Mouse (Mus musculus) telencephalon, adult 2 months (tissue): ENCODE data around the gene Nol3.
A peak's percentile ranks its signal among the peaks of the same experiment; 100 is the strongest.

Source experiments
- DNase-seq: peaks from one replicate; pipeline ENCODE4 v3.0.0-alpha.2; 2011; ENCODE audit warnings: low read depth, low spot score

Gene Nol3

GRCm38 (mm10) chr8:105263244-105263912 lies 12.6 kb upstream of the Nol3 start:
- DNase-seq, result no peak

- no peak for DNase-seq
Measured at GRCm38 (mm10) chr8:105264024-105264982, 11.6 kb upstream of the Nol3 start, which contains the start of the genes Tradd and Fbxl8. TSS of gene Tradd (minus strand) at chr8:105264609. TSS of gene Fbxl8 (plus strand) at chr8:105264648.

GRCm38 (mm10) chr8:105265128-105265527 lies 10.8 kb upstream of the Nol3 start:
- DNase-seq, result no peak

- DNase-seq, result no peak
Measured at GRCm38 (mm10) chr8:105266775-105267174, 9.2 kb upstream of the Nol3 start.

GRCm38 (mm10) chr8:105268342-105269074 lies 7.4 kb upstream of the Nol3 start:
- DNase-seq, result peak; percentile 89

- no peak for DNase-seq
Measured at GRCm38 (mm10) chr8:105269075-105269458, 6.9 kb upstream of the Nol3 start.

- no peak for DNase-seq
Measured at GRCm38 (mm10) chr8:105269461-105269947, 6.4 kb upstream of the Nol3 start, which contains the start of gene Hsf4. TSS of gene Hsf4 (plus strand) at chr8:105269801.

- DNase-seq, result no peak
Measured at GRCm38 (mm10) chr8:105270101-105270915, 5.6 kb upstream of the Nol3 start.

GRCm38 (mm10) chr8:105270916-105271186 lies 5.1 kb upstream of the Nol3 start:
- DNase-seq, result no peak

- DNase-seq, result no peak
Measured at GRCm38 (mm10) chr8:105275387-105275786, 553 bp upstream of the Nol3 start.

- DNase-seq, result no peak
Measured at GRCm38 (mm10) chr8:105276292-105277120, 566 bp downstream of the Nol3 start.

GRCm38 (mm10) chr8:105278911-105279334 lies 3.0 kb downstream of the Nol3 start:
- DNase-seq, result no peak

GRCm38 (mm10) chr8:105280567-105280966 lies 4.6 kb downstream of the Nol3 start:
- no peak for DNase-seq

GRCm38 (mm10) chr8:105281821-105282220 lies 5.9 kb downstream of the Nol3 start:
- DNase-seq, result no peak

GRCm38 (mm10) chr8:105282239-105282638 lies 6.3 kb downstream of the Nol3 start:
- no peak for DNase-seq

- DNase-seq, result no peak
Measured at GRCm38 (mm10) chr8:105283074-105283473, 7.1 kb downstream of the Nol3 start.

- no peak for DNase-seq
Measured at GRCm38 (mm10) chr8:105285514-105285913, 9.6 kb downstream of the Nol3 start.

GRCm38 (mm10) chr8:105286907-105287306 lies 11.0 kb downstream of the Nol3 start:
- no peak for DNase-seq

- DNase-seq, result no peak
Measured at GRCm38 (mm10) chr8:105288231-105288630, 12.3 kb downstream of the Nol3 start.
